Mouse (Mus musculus) MEL (cell line): Measurements from ENCODE around the gene Cers5. TPM values are rescaled to one million over a fixed set of nuclear protein-coding genes. Genes with fewer than 3 reads are reported as not detected.

Experiments used
- DNase-seq: peaks from one replicate; pipeline ENCODE4 v3.0.0; 2011; ENCODE audit warnings: low read depth, low spot score
- H3K27ac ChIP-seq: 2 replicates; pipeline ENCODE4 v1.5.1; 2012; ENCODE audit warnings: low read depth, mild to moderate bottlenecking, control low read depth, low read length, moderate library complexity; ENCODE audit not compliant: control insufficient read depth
- H3K27me3 ChIP-seq, 2 experiments: fragments of 150-350 bp in 1 of 2; sonication (generic) in 1 of 2; 2 replicates each; pipeline ENCODE4 v1.6.1; 2012; ENCODE audit warnings: low read length in 2 of 2, mild to moderate bottlenecking in 2 of 2, improper control_type of control experiment in 1 of 2, moderate library complexity in 1 of 2; ENCODE audit not compliant: insufficient read depth in 2 of 2, control insufficient read depth in 1 of 2
- H3K36me3 ChIP-seq, 2 experiments: 2 replicates each; pipeline ENCODE4 v1.6.1; 2012 to 2014; ENCODE audit warnings: low read length in 2 of 2, improper control_type of control experiment in 1 of 2, inconsistent platforms in 1 of 2, mild to moderate bottlenecking in 1 of 2; ENCODE audit not compliant: insufficient read depth in 2 of 2, control insufficient read depth in 1 of 2
- H3K4me1 ChIP-seq, 2 experiments: fragments of 150-350 bp in 1 of 2; sonication (generic) in 1 of 2; 2 replicates each; pipeline ENCODE4 v1.6.1; 2012; ENCODE audit warnings: low read length in 2 of 2, improper control_type of control experiment in 1 of 2, mild to moderate bottlenecking in 1 of 2; ENCODE audit not compliant: insufficient read depth in 2 of 2, control insufficient read depth in 1 of 2
- H3K4me3 ChIP-seq, 2 experiments: fragments of 150-350 bp in 1 of 2; sonication (generic) in 1 of 2; 2 replicates each; pipeline ENCODE4 v1.5.1; 2012; ENCODE audit warnings: low read depth in 2 of 2, low read length in 2 of 2, mild to moderate bottlenecking in 2 of 2, moderate library complexity in 2 of 2, control low read depth in 1 of 2, improper control_type of control experiment in 1 of 2; ENCODE audit not compliant: control insufficient read depth in 1 of 2, insufficient read depth in 1 of 2
- H3K79me2 ChIP-seq: 2 replicates; pipeline ENCODE4 v1.6.1; 2012; ENCODE audit warnings: mild to moderate bottlenecking, low read length, moderate library complexity; ENCODE audit not compliant: control insufficient read depth, poor library complexity, insufficient read depth
- H3K9ac ChIP-seq: 2 replicates; pipeline ENCODE4 v1.6.1; 2012; ENCODE audit warnings: low read depth, mild to moderate bottlenecking, control low read depth, low read length, moderate library complexity; ENCODE audit not compliant: control insufficient read depth, poor library complexity, severe bottlenecking
- H3K9me3 ChIP-seq: fragments of 150-350 bp; sonication (generic); replicated peaks from 2 replicates; pipeline ENCODE4 v1.6.1; 2012; ENCODE audit warnings: mild to moderate bottlenecking, low read length, improper control_type of control experiment, moderate library complexity; ENCODE audit not compliant: insufficient read depth
- BHLHE40 ChIP-seq: IDR thresholded peaks from 2 replicates; pipeline ENCODE4 v1.6.1; 2012; ENCODE audit warnings: low read depth, mild to moderate bottlenecking, inconsistent platforms, low read length, improper control_type of control experiment, borderline replicate concordance
- CHD1 ChIP-seq: IDR thresholded peaks from 2 replicates; pipeline ENCODE4 v1.6.1; 2012; ENCODE audit warnings: low read depth, mild to moderate bottlenecking, inconsistent platforms, low read length, improper control_type of control experiment
- CHD2 ChIP-seq: IDR thresholded peaks from 2 replicates; pipeline ENCODE4 v1.6.1; 2011; ENCODE audit warnings: low read length, improper control_type of control experiment
- CTCF ChIP-seq, 3 experiments: IDR thresholded peaks in 2 of 3; conservative IDR thresholded peaks in 1 of 3; 2 replicates each; pipeline ENCODE4 v1.5.1; 2011 to 2012; ENCODE audit warnings: low read length in 3 of 3, low read depth in 2 of 3, mild to moderate bottlenecking in 2 of 3, improper control_type of control experiment in 1 of 3, inconsistent platforms in 1 of 3, mixed read lengths in 1 of 3, moderate library complexity in 1 of 3; ENCODE audit not compliant: control insufficient read depth in 1 of 3, insufficient read depth in 1 of 3, poor library complexity in 1 of 3, severe bottlenecking in 1 of 3
- E2F4 ChIP-seq: IDR thresholded peaks from 2 replicates; pipeline ENCODE4 v1.6.1; 2011; ENCODE audit warnings: low read depth, low read length, improper control_type of control experiment, borderline replicate concordance
- ELF1 ChIP-seq: IDR thresholded peaks from 2 replicates; pipeline ENCODE4 v1.6.1; 2014; ENCODE audit warnings: low read depth, mild to moderate bottlenecking, inconsistent platforms, low read length, improper control_type of control experiment, moderate library complexity
- EP300 ChIP-seq, 2 experiments: IDR thresholded peaks; 2 replicates each; pipeline ENCODE4 v1.6.1; 2011; ENCODE audit warnings: improper control_type of control experiment in 2 of 2, low read length in 2 of 2, low read depth in 1 of 2, mild to moderate bottlenecking in 1 of 2
- ETS1 ChIP-seq: IDR thresholded peaks from 2 replicates; pipeline ENCODE4 v1.6.1; 2012; ENCODE audit warnings: low read depth, mild to moderate bottlenecking, inconsistent platforms, low read length, improper control_type of control experiment, moderate library complexity
- GABPA ChIP-seq: IDR thresholded peaks from 2 replicates; pipeline ENCODE4 v1.6.1; 2012; ENCODE audit warnings: low read depth, mild to moderate bottlenecking, inconsistent platforms, low read length, improper control_type of control experiment, moderate library complexity
- GATA1 ChIP-seq: IDR thresholded peaks from 2 replicates; pipeline ENCODE4 v1.6.1; 2011; ENCODE audit warnings: low read depth, low read length, improper control_type of control experiment
- HCFC1 ChIP-seq: IDR thresholded peaks from 2 replicates; pipeline ENCODE4 v1.6.1; 2012; ENCODE audit warnings: low read depth, mild to moderate bottlenecking, inconsistent platforms, low read length, improper control_type of control experiment, moderate library complexity
- JUND ChIP-seq: IDR thresholded peaks from 2 replicates; pipeline ENCODE4 v1.6.1; 2011; ENCODE audit warnings: low read depth, mild to moderate bottlenecking, improper control_type of control experiment, low read length
- KAT2A ChIP-seq: conservative IDR thresholded peaks from 2 replicates; pipeline ENCODE4 v1.6.1; 2012; ENCODE audit warnings: low read depth, low read length, improper control_type of control experiment, inconsistent platforms
- MAFK ChIP-seq: IDR thresholded peaks from 2 replicates; pipeline ENCODE4 v1.6.1; 2011; ENCODE audit warnings: low read depth, mild to moderate bottlenecking, low read length, improper control_type of control experiment, borderline replicate concordance
- MXI1 ChIP-seq: IDR thresholded peaks from 2 replicates; pipeline ENCODE4 v1.6.1; 2011; ENCODE audit warnings: mild to moderate bottlenecking, low read depth, low read length, improper control_type of control experiment
- MYB ChIP-seq: IDR thresholded peaks from 2 replicates; pipeline ENCODE4 v1.6.1; 2011; ENCODE audit warnings: mild to moderate bottlenecking, low read depth, low read length, improper control_type of control experiment
- MYC ChIP-seq: IDR thresholded peaks from 2 replicates; pipeline ENCODE4 v1.6.1; 2011; ENCODE audit warnings: low read depth, mild to moderate bottlenecking, low read length, improper control_type of control experiment, moderate library complexity
- NELFE ChIP-seq: IDR thresholded peaks from 2 replicates; pipeline ENCODE4 v1.6.1; 2011; ENCODE audit warnings: low read depth, low read length, improper control_type of control experiment
- NRF1 ChIP-seq: IDR thresholded peaks from 2 replicates; pipeline ENCODE4 v1.6.1; 2014; ENCODE audit warnings: low read depth, mild to moderate bottlenecking, inconsistent platforms, low read length, improper control_type of control experiment, moderate library complexity; ENCODE audit not compliant: poor library complexity, insufficient read depth, severe bottlenecking
- POLR2A ChIP-seq, 2 experiments: IDR thresholded peaks; 2 replicates each; pipeline ENCODE4 v1.6.1; 2011 to 2012; ENCODE audit warnings: low read length in 2 of 2, mild to moderate bottlenecking in 2 of 2, control low read depth in 1 of 2, improper control_type of control experiment in 1 of 2, low read depth in 1 of 2, moderate library complexity in 1 of 2; ENCODE audit not compliant: control insufficient read depth in 1 of 2, insufficient read depth in 1 of 2, poor library complexity in 1 of 2
- POLR2AphosphoS2 ChIP-seq: IDR thresholded peaks from 2 replicates; pipeline ENCODE4 v1.6.1; 2011; ENCODE audit warnings: low read length, improper control_type of control experiment
- POLR2AphosphoS5 ChIP-seq: IDR thresholded peaks from 2 replicates; pipeline ENCODE4 v1.6.1; 2012; ENCODE audit warnings: low read depth, borderline replicate concordance, mild to moderate bottlenecking, inconsistent platforms, low read length, moderate library complexity, mixed read lengths
- RAD21 ChIP-seq: IDR thresholded peaks from 2 replicates; pipeline ENCODE4 v1.6.1; 2011; ENCODE audit warnings: mild to moderate bottlenecking, low read depth, low read length, improper control_type of control experiment
- RCOR1 ChIP-seq: IDR thresholded peaks from 2 replicates; pipeline ENCODE4 v1.6.1; 2012; ENCODE audit warnings: low read depth, mild to moderate bottlenecking, inconsistent platforms, low read length, improper control_type of control experiment
- SIN3A ChIP-seq: IDR thresholded peaks from 2 replicates; pipeline ENCODE4 v1.6.1; 2012; ENCODE audit warnings: low read length, improper control_type of control experiment, inconsistent platforms
- SMC3 ChIP-seq: IDR thresholded peaks from 2 replicates; pipeline ENCODE4 v1.6.1; 2011; ENCODE audit warnings: low read depth, low read length, improper control_type of control experiment
- TAL1 ChIP-seq: IDR thresholded peaks from 2 replicates; pipeline ENCODE4 v1.6.1; 2012; ENCODE audit warnings: mild to moderate bottlenecking, inconsistent platforms, low read length, moderate library complexity, mixed read lengths
- TBP ChIP-seq: IDR thresholded peaks from 2 replicates; pipeline ENCODE4 v1.8.0; 2011; ENCODE audit warnings: low read depth, low read length, improper control_type of control experiment
- UBTF ChIP-seq: IDR thresholded peaks from 2 replicates; pipeline ENCODE4 v1.6.1; 2012; ENCODE audit warnings: low read depth, mild to moderate bottlenecking, inconsistent platforms, low read length, improper control_type of control experiment, moderate library complexity, borderline replicate concordance; ENCODE audit not compliant: insufficient read depth
- USF1 ChIP-seq: IDR thresholded peaks from 2 replicates; pipeline ENCODE4 v1.6.1; 2014; ENCODE audit warnings: low read depth, mild to moderate bottlenecking, inconsistent platforms, low read length, improper control_type of control experiment, moderate library complexity
- USF2 ChIP-seq, 2 experiments: IDR thresholded peaks; 2 replicates each; pipeline ENCODE4 v1.6.1; 2011 to 2012; ENCODE audit warnings: improper control_type of control experiment in 2 of 2, low read length in 2 of 2, borderline replicate concordance in 1 of 2, inconsistent platforms in 1 of 2, low read depth in 1 of 2, mild to moderate bottlenecking in 1 of 2; ENCODE audit not compliant: insufficient read depth in 1 of 2
- ZC3H11A ChIP-seq: IDR thresholded peaks from 2 replicates; pipeline ENCODE4 v1.6.1; 2012; ENCODE audit warnings: low read depth, mild to moderate bottlenecking, inconsistent platforms, low read length, improper control_type of control experiment
- ZKSCAN1 ChIP-seq: IDR thresholded peaks from 2 replicates; pipeline ENCODE4 v1.6.1; 2012; ENCODE audit warnings: low read depth, mild to moderate bottlenecking, inconsistent platforms, low read length, improper control_type of control experiment, moderate library complexity
- ZMIZ1 ChIP-seq: IDR thresholded peaks from 2 replicates; pipeline ENCODE4 v1.6.1; 2012; ENCODE audit warnings: low read depth, mild to moderate bottlenecking, inconsistent platforms, low read length, improper control_type of control experiment, moderate library complexity
- ZNF384 ChIP-seq: IDR thresholded peaks from 2 replicates; pipeline ENCODE4 v1.6.1; 2012; ENCODE audit warnings: low read depth, mild to moderate bottlenecking, inconsistent platforms, low read length, improper control_type of control experiment
- polyA plus RNA-seq, 2 experiments: library from polyadenylated mRNA; stranded (reverse) in 1 of 2; unstranded in 1 of 2; fragments of >175 nt in 1 of 2; fragments of >200 nt in 1 of 2; gene quantifications; 2 replicates each; pipeline versions ENCODE4 v1.2.1 to v1.2.4; 2012; ENCODE audit warnings: low replicate concordance in 2 of 2, low read depth in 1 of 2; ENCODE audit not compliant: insufficient read length in 2 of 2, insufficient read depth in 1 of 2, missing spikeins in 1 of 2
- total RNA-seq: library from RNA; depleted of rRNA; stranded (reverse); fragments of 300-350 nt; gene quantifications from 2 replicates; pipeline ENCODE4 v1.2.3, GENCODE M21; 2012

Cers5 gene
- total and polyA plus RNA-seq, 3 experiments: 21.8 to 43.5 TPM; not detected in 1

- Histone ChIP-seq H3K27me3 (no peaks in the 10 kb centered on the region), H3K36me3 (peaks cover 0 to 10% of the 10 kb centered on the region in 2 experiments; a peak in 2 of 4 replicates), H3K4me1 (peaks cover 0 to 22% of the 10 kb centered on the region in 2 experiments; a peak in 3 of 4 replicates), H3K9ac (peak within 1 kb of the TSS; percentile 94), H3K27ac (peak within 1 kb of the TSS; percentile 54), H3K79me2 (peaks cover 4% of the 10 kb centered on the region; the same call in 1 of the 2 replicates), H3K9me3 (no peaks in the 10 kb centered on the region), H3K4me3 (peak within 1 kb of the TSS; percentile 62 to 80)
- DNase-seq: peak; percentile 95
- no peak for TF ChIP-seq TAL1
- no peak for TF ChIP-seq E2F4
- peak; percentile 88 for TF ChIP-seq MYC
- peak; percentile 66; the same call in 1 of the 2 replicates for TF ChIP-seq ETS1
- TF ChIP-seq CTCF (IDR thresholded peaks at IDR 0.05 in 2 of 3, conservative IDR thresholded peaks at IDR 0.05 in 1 of 3; ENCODE audit: control insufficient read depth in 1 of 3, insufficient read depth in 1 of 3, low read depth in 2 of 3, low read length in 3 of 3, poor library complexity in 1 of 3, severe bottlenecking in 1 of 3): peak; percentile 92 to 96 (median 95)
- TF ChIP-seq ZKSCAN1: no peak
- peak; percentile 88 for TF ChIP-seq SIN3A
- no peak for TF ChIP-seq JUND
- no peak; the same call in none of the 2 replicates for TF ChIP-seq TBP
- no peak for TF ChIP-seq USF2 (IDR thresholded peaks at IDR 0.05; ENCODE audit: borderline replicate concordance in 1 of 2, insufficient read depth in 1 of 2, low read depth in 1 of 2, low read length in 2 of 2)
- TF ChIP-seq ZC3H11A: no peak
- TF ChIP-seq KAT2A: peak; percentile 54; the same call in 1 of the 2 replicates
- TF ChIP-seq POLR2AphosphoS5: no peak
- TF ChIP-seq EP300 (IDR thresholded peaks at IDR 0.05; ENCODE audit: low read depth in 1 of 2, low read length in 2 of 2): peak in 1 of 2 experiments; percentile 42; a peak in 2 of 4 replicates
- 0 out of 2 replicates have a peak, but pooled peaks have one; percentile 46 for TF ChIP-seq BHLHE40
- peak; percentile 89; the same call in 1 of the 2 replicates for TF ChIP-seq GABPA
- TF ChIP-seq CHD2: no peak
- no peak for TF ChIP-seq ZNF384
- TF ChIP-seq NRF1: no peak
- TF ChIP-seq UBTF: 0 out of 2 replicates have a peak, but pooled peaks have one; percentile 60
- no peak for TF ChIP-seq MYB
- TF ChIP-seq SMC3: peak; percentile 46; the same call in 1 of the 2 replicates
- peak; percentile 69 for TF ChIP-seq NELFE
- TF ChIP-seq RCOR1: peak; percentile 63
- TF ChIP-seq MAFK: no peak
- peak; percentile 74 for TF ChIP-seq ELF1
- peak; percentile 71; the same call in 1 of the 2 replicates for TF ChIP-seq ZMIZ1
- TF ChIP-seq RAD21: no peak
- no peak for TF ChIP-seq CHD1
- TF ChIP-seq MXI1: peak; percentile 86
- no peak for TF ChIP-seq GATA1
- TF ChIP-seq HCFC1: peak; percentile 93
- TF ChIP-seq USF1: no peak
- peak; percentile 68 to 88; a peak in 3 of 4 replicates for TF ChIP-seq POLR2A (IDR thresholded peaks at IDR 0.05; ENCODE audit: control insufficient read depth in 1 of 2, insufficient read depth in 1 of 2, low read depth in 1 of 2, low read length in 2 of 2, poor library complexity in 1 of 2)
- TF ChIP-seq POLR2AphosphoS2: no peak
These were observed 70.4 kb downstream of the Cers5 start, which contains the start of gene Smarcd1 for GRCm38 (mm10) chr15:99701999-99702900. Gene Smarcd1, plus strand, starts transcription at chr15:99702129.
